Mouse (Mus musculus) hindbrain, postnatal 0 days (tissue): ENCODE measurements at regions not wholly inside any gene's neighbourhood (a gene's known extent, or its start where the extent isn't known, plus 50 kb on each side); places are given as distances from the start of the nearest gene placed in this dataset.

Experiments used
- ATAC-seq: fragments of 200-750 bp; cut with Nextera tagmentation; 2 replicates; pipeline ENCODE4 v1.8.0; 2017; ENCODE audit warnings: mild to moderate bottlenecking, moderate TSS enrichment, moderate library complexity
- DNase-seq: peaks from one replicate; pipeline ENCODE4 v3.0.0-alpha.2; 2015; ENCODE audit warnings: low spot score
- H3K27ac ChIP-seq: fragments of 300-500 bp; sonication (generic); 2 replicates; pipeline ENCODE4 v1.5.1; 2014; ENCODE audit warnings: mild to moderate bottlenecking
- H3K27me3 ChIP-seq: fragments of 300-500 bp; sonication (generic); 2 replicates; pipeline ENCODE4 v1.6.1; 2014; ENCODE audit warnings: low read length, mixed read lengths; ENCODE audit not compliant: insufficient read depth
- H3K36me3 ChIP-seq: fragments of 300-500 bp; sonication (generic); 2 replicates; pipeline ENCODE4 v1.6.1; 2014; ENCODE audit warnings: low read length, mixed read lengths; ENCODE audit not compliant: insufficient read depth
- H3K4me1 ChIP-seq: fragments of 300-500 bp; sonication (generic); 2 replicates; pipeline ENCODE4 v1.6.1; 2014; ENCODE audit warnings: antibody characterized with exemption, low read length, mixed read lengths; ENCODE audit not compliant: insufficient read depth
- H3K4me2 ChIP-seq: fragments of 300-500 bp; sonication (generic); 2 replicates; pipeline ENCODE4 v1.6.1; 2014; ENCODE audit warnings: low read depth, mild to moderate bottlenecking, low read length, moderate library complexity, mixed read lengths
- H3K4me3 ChIP-seq: fragments of 300-500 bp; sonication (generic); 2 replicates; pipeline ENCODE4 v1.5.1; 2014; ENCODE audit warnings: low read length
- H3K9ac ChIP-seq: fragments of 300-500 bp; sonication (generic); replicated peaks from 2 replicates; pipeline ENCODE4 v1.6.1; 2014; ENCODE audit warnings: mild to moderate bottlenecking, low read length, moderate library complexity, mixed read lengths
- H3K9me3 ChIP-seq: fragments of 300-500 bp; sonication (generic); 2 replicates; pipeline ENCODE4 v1.6.1; 2016; ENCODE audit warnings: low read length, mixed read lengths
- CTCF ChIP-seq: IDR thresholded peaks from 2 replicates; pipeline ENCODE4 v1.5.1; 2016; ENCODE audit warnings: antibody characterized with exemption, control low read depth, low read depth
- WGBS: fragments of 180-500 bp; shearing (Covaris S2); extraction: QIAGEN DNeasy Blood & Tissue Kit; methylation state at CpG from one replicate; pipeline ENCODE4 v1.1.7; 2014; 5-methylcytosine and 5-hydroxymethylcytosine counted together

DNA sequence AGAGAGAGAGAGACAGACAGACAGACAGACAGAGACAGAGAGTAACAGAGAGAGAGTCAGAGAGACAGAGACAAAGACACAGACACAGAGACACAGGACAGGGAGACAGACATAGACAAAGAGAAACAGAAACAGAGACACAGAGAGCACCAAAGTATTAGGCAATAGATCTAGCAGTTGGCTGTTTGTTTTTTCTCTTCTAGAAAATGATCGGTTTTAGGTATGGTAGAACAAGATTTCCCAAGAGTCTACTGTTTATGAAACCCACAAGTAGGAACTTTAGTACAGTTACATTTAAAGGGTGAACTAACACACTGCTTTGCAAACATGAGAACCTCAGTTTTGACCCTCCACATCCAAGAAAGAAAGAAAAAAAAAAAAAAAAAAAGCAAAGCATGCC, 3350.2 kb upstream of the Gm7489 start:
- TF ChIP-seq CTCF = no peak
- H3K27ac ChIP-seq = no peak overlapping the region
- no peak overlapping the region for H3K4me3 ChIP-seq
- no peaks in the 10 kb centered on the region for H3K27me3 ChIP-seq
- H3K9ac ChIP-seq = no peak overlapping the region
- WGBS = 93% methylated on average over 1 of the region's 1 CpGs
- H3K4me1 ChIP-seq = no peaks in the 10 kb centered on the region
- no peak for ATAC-seq
- no peaks in the 10 kb centered on the region for H3K9me3 ChIP-seq
- no peak overlapping the region for H3K4me2 ChIP-seq
- no peak for DNase-seq
- H3K36me3 ChIP-seq = no peaks in the 10 kb centered on the region

DNA sequence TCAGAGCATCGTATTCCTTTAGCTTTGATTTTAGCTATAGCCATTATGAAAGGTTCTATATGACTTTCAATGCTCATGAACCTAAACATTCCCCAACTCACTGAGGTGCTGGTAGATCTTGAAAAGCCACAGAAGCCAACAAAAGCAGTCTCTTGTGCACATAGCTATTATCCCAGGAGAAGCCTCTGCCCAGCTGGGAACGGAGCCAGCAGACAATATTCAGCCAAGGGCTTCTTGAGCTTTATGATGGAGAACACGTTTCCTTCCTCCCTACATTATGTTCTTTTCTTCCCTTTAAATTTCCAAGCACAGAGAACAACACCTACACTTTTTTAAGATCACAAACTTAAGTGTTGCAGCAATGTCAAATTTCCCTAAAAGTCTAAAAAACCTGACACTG, 3321.1 kb upstream of the Gm7489 start:
- 62% methylated on average over 3 of the region's 3 CpGs for WGBS
- Histone ChIP-seq H3K36me3 (no peaks in the 10 kb centered on the region), H3K4me1 (no peaks in the 10 kb centered on the region), H3K9ac (no peak overlapping the region), H3K4me3 (no peak overlapping the region), H3K27me3 (no peaks in the 10 kb centered on the region), H3K9me3 (no peaks in the 10 kb centered on the region), H3K4me2 (no peak overlapping the region), H3K27ac (no peak overlapping the region)
- peak; percentile 23 for DNase-seq
- TF ChIP-seq CTCF = no peak
- ATAC-seq = no peak

DNA sequence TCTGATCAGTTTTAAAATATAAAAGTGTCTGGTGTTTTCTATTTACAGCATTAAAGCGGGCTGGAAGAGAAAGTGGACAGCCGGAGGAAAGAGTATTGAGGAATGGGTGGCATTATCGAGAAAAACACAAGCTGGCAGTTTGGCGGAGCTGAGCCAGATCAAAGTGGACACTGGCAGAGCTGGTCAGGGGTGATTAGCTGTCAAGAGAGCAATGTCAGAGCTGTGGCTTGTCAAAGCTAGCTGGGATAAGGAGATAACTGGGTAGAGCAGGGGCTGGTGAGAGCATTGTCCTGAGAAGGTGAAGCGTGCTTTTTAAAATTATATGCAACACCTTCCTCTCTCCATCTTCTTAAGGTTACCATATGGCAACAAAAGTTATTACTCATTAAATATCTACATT, 3303.9 kb upstream of the Gm7489 start:
- H3K9me3 ChIP-seq = peaks cover 3% of the 10 kb centered on the region; the same call in 1 of the 2 replicates
- DNase-seq = no peak
- no peaks in the 10 kb centered on the region for H3K4me1 ChIP-seq
- no peak overlapping the region for H3K4me2 ChIP-seq
- no peak overlapping the region for H3K4me3 ChIP-seq
- no peaks in the 10 kb centered on the region for H3K27me3 ChIP-seq
- no peaks in the 10 kb centered on the region for H3K36me3 ChIP-seq
- TF ChIP-seq CTCF = no peak
- no peak overlapping the region for H3K27ac ChIP-seq
- ATAC-seq = no peak
- H3K9ac ChIP-seq = no peak overlapping the region
- 94% methylated on average over 5 of the region's 5 CpGs for WGBS

DNA sequence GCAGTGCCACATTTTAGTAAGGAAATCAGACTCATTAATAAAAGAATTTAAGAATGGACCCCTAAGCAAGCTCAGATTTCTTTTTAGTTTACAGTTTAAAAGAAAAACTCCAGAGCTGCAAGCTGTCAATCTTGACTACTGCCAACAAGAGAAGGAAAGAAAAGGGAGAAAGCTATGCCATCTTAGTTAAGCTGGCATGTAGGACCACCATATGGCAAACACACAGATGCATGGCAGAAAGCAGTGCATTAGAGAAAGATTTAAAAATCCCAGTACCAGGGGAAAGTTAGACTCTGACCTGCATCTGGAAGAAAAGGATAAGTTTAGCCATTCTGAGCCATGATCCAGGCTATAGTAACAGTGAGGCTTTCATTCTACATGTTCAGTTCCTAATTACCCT, 3300.8 kb upstream of the Gm7489 start:
- no peaks in the 10 kb centered on the region for H3K27me3 ChIP-seq
- H3K27ac ChIP-seq = no peak overlapping the region
- no peaks in the 10 kb centered on the region for H3K4me1 ChIP-seq
- no peaks in the 10 kb centered on the region for H3K36me3 ChIP-seq
- no peak overlapping the region for H3K4me2 ChIP-seq
- ATAC-seq (no peak), DNase-seq (no peak)
- H3K4me3 ChIP-seq = no peak overlapping the region
- H3K9me3 ChIP-seq = peaks cover 3% of the 10 kb centered on the region; the same call in 1 of the 2 replicates
- TF ChIP-seq CTCF = no peak
- H3K9ac ChIP-seq = no peak overlapping the region

DNA sequence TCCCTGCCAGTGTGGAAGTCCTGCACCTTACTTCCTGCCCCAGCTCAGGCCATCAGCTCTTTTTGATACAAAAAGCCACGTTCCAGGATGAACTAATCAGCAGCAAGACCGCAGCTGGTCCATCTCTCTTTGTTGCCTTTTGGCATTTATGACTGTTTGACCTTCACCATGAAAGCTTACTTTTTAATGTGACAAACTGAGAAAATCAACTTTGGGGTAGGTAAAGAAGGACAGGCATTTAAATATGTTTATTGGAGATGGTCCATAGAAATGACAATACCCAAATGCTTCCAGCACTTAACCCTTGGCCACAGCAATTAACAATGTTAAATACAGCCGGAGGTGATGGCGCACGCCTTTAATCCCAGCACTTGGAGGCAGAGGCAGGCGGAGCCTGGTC, 3299.2 kb upstream of the Gm7489 start:
- 88% methylated on average over 6 of the region's 6 CpGs for WGBS
- Histone ChIP-seq H3K4me3 (no peak overlapping the region), H3K27ac (no peak overlapping the region), H3K9me3 (no peaks in the 10 kb centered on the region; the same call in 1 of the 2 replicates), H3K9ac (no peak overlapping the region), H3K36me3 (no peaks in the 10 kb centered on the region), H3K4me2 (no peak overlapping the region), H3K27me3 (no peaks in the 10 kb centered on the region), H3K4me1 (no peaks in the 10 kb centered on the region)
- DNase-seq (no peak), ATAC-seq (no peak)
- TF ChIP-seq CTCF = no peak
